Mouse (Mus musculus): ENCODE results near the gene Gorab.

Gorab gene

DNA sequence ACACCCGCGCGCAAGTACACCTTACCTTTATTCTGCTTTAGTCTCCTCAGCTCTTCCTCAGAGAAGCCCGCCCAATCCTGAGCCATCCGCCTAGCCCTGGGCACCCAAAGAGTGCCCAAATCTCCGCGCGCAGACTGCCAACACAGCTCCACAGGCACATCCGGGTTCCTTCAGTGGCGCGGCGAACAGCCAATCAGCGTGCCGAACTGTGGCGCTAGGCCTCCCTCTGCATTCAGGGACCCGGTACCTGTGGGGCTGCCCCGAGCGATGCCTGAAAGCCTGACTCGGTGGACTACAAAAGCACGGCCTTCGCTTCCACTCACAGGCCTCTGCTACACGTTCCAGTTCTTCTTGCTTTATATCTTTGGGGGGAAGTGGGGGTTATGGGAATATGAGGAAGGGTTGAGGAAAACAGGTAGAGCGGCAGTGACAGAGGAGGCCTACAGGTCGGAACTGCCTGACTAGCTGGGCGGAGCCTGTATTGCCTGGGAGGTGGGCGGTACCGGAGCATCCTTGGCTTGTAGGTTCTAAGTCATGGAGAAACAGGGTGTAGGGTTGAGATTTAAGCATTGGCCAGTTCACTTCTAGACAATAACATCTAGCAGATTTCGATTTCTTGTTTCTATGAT is at the start of gene Gorab:
TSS of gene Gorab (minus strand) at position 172 of the 629 bp plus-strand sequence.
- in situ Hi-C loops (cut with MboI; ENCODE audit: unreplicated experiment in 2 of 2): loop anchor here (10.0 to 25.0 kb wide), 3 partner anchors 509 to 859 kb away; partner anchors contain the start of genes Mettl13 (in 1 of the 2) and Scyl3 (in 1 of the 2)

GRCm38 (mm10) chr1:163443832-163444231 is 40.4 kb upstream of the Gorab start:
- in situ Hi-C loops (cut with MboI; ENCODE audit: unreplicated experiment in 2 of 2): no loop called here

DNA sequence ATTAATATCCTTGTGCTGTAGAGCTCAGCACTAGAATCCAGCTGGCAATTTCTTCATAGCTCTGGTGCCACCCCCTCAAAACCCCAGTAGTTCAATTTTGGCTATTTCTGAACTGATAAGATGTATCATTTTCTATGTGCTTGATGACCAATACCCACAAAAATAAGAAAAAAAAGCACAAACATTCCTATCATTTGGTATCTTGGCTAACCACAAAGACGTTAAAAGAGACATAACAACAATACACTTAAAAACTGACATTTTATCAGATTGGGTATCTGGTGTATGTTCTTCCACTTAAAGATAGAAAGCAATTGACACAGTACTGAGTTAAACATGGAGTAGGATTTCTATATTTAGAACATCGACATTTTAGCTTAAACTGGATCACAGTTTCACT is 35.5 kb upstream of the Gorab start:
- in situ Hi-C loops (cut with MboI; ENCODE audit: unreplicated experiment in 2 of 2): no loop called here

DNA sequence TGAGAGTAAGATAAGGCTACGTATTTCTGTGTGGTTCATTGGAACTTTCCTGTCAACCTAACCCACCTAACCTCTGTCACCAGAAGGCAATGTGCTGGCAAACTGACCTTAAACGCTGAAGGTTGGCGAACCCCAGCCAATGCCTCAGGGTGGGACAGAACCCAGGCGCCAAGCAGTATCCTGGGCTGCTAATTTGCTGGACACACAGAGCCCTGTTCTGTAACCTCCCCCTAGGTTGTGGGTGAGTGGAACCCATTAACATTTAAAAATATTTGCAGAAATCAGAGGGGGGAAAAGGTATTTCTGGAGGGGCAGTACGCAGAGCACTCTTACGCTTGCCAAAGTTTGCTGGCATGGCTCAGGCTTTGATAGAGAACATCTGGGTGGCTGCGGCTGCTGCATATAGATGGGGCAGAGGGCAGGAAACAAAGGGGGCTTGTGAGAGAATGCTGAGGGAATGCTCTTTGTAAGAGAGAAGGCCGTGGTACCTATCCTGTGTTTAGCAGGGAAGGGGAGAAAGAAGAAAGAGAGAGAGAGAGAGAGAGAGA is 20.1 kb upstream of the Gorab start:
- in situ Hi-C loops (cut with MboI; ENCODE audit: unreplicated experiment in 2 of 2): loop anchor here in 1 of 2 experiments (25.0 kb wide), 1 partner anchor 489 kb away; no protein-coding TSS in a partner anchor

- in situ Hi-C loops (cut with MboI; ENCODE audit: unreplicated experiment in 2 of 2): loop anchor here in 1 of 2 experiments (25.0 kb wide), 1 partner anchor 495 kb away; no protein-coding TSS in a partner anchor
These were observed 13.7 kb upstream of the Gorab start for GRCm38 (mm10) chr1:163417191-163417590.

GRCm38 (mm10) chr1:163414200-163414599 is 10.7 kb upstream of the Gorab start:
- in situ Hi-C loops (cut with MboI; ENCODE audit: unreplicated experiment in 2 of 2): loop anchor here in 1 of 2 experiments (25.0 kb wide), 1 partner anchor 498 kb away; no protein-coding TSS in a partner anchor

DNA sequence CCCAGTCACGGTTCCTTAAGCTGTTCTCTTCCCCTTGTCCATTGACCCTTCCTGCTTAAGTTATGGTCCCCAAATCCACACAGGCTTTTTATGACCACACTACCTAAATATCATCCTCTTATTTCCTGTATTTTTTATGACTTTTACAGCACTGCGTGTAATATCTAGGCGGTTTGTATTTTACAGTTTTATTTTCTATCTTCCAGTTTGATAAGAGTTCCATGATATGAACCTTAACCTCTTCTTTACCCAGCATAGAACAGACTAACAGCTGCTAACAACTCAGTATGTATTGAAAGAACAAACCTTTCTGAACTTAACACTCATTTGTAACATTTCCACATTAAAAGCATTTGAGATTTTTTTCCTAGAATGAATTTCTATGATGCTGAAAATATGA is 2.7 kb upstream of the Gorab start:
- in situ Hi-C loops (cut with MboI; ENCODE audit: unreplicated experiment in 2 of 2): loop anchor here (10.0 to 25.0 kb wide), 3 partner anchors 506 to 861 kb away; partner anchors contain the start of genes Mettl13 (in 1 of the 2) and Scyl3 (in 1 of the 2)

- in situ Hi-C loops (cut with MboI; ENCODE audit: unreplicated experiment in 2 of 2): no loop called here
These were observed 12.1 kb downstream of the Gorab start for GRCm38 (mm10) chr1:163391321-163391720.

- in situ Hi-C loops (cut with MboI; ENCODE audit: unreplicated experiment in 2 of 2): no loop called here
These were observed 13.4 kb downstream of the Gorab start for GRCm38 (mm10) chr1:163390044-163390443.

DNA sequence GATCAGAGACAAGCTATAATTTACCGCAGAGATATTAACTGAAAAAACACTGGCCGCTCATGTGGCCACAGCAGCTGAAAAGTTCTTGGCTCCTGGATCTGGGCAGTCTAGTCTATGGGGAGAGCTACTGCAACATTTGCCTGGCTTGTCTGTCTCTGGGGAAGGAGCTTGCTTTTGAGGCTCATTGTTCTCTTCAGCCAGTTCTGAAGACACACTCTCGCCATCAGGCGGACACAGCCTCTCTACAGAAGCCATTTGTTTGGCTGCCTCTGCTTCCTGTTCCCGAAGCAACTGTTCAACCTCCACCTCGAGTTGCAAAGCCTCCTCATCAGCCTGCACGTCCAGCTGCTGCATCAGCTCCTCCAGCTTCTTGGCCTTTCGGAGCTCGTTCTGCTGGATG is 17.3 kb downstream of the Gorab start:
- in situ Hi-C loops (cut with MboI; ENCODE audit: unreplicated experiment in 2 of 2): no loop called here

DNA sequence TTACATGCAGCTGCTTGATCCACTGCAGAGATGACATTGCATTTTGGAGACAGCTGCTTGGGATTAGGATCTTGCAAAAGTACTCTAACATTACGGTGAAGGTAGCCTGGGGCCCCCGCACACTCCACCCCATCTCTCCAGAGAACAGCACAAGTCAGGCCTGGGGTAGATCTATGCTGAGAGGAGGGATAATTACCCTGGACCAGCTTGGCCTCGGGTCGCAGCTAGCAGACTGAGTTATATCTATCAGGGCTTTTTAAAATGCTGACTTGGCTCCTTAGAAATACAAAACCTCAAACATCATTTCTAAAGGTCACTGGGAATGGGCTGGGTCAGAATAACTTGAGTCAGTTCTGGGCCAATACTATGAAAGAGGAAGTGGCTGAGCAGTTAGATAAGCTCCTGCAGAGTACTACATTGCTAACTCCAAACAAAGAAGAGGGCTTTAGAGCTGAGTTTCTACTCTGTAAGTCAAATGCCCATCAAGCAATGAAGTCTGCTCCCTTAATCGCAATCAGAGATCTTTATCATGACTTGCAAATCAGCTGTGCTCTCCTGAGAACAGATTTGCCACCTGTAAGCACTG is 19.9 kb downstream of the Gorab start:
- in situ Hi-C loops (cut with MboI; ENCODE audit: unreplicated experiment in 2 of 2): no loop called here

DNA sequence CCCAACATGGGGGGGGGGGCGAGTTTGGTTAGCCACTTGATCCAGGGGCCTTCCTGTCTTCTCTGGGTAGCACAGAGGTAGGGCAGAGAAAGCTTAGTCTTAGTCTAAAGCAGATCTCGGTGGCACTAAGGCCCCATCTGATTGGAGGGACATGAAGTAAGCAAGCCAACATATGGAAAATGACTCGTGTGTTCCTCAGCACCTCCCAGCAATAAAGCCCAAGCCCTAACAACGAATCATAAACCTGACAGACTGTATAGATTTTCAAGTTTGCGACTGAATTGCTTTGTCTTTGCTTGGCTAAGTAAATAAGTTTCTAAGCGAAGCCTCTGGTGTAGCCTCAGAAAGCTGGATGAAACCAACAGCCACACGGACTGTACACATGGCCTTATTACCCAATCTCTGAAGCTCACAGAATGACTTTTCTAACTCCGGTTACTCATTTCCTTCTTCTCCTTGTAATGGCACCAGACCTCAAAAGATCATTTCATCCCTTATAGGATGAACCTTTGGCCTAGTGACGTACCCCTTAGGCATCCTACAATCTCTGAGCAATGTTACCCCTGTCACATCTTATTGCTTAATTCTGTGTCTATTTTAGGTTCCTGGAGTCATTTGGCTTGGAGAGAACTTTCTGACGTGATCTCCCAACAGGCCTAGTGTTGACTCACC is 21.3 kb downstream of the Gorab start:
- in situ Hi-C loops (cut with MboI; ENCODE audit: unreplicated experiment in 2 of 2): no loop called here

DNA sequence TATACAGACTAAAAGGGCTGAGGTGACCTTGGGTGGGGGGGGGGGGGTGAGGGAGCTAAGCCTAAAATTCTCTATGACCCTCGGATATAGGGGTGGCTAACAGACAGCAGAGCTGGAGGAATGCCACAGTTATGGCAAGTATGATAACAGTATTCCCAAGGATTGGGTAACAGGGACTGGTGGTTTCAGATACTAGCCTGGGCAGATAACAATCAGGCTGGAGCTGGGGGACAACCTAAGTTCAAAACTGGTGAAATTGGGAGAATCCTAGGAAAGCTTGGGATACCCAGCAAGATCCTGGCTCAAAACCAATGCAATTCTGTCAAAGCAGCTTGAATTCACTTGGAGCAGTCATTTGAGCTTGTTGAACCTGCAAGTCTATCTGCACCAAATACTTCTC is 22.9 kb downstream of the Gorab start:
- in situ Hi-C loops (cut with MboI; ENCODE audit: unreplicated experiment in 2 of 2): no loop called here

GRCm38 (mm10) chr1:163380072-163380471 is 23.4 kb downstream of the Gorab start:
- in situ Hi-C loops (cut with MboI; ENCODE audit: unreplicated experiment in 2 of 2): no loop called here

GRCm38 (mm10) chr1:163377924-163378323 is 25.5 kb downstream of the Gorab start:
- in situ Hi-C loops (cut with MboI; ENCODE audit: unreplicated experiment in 2 of 2): no loop called here

DNA sequence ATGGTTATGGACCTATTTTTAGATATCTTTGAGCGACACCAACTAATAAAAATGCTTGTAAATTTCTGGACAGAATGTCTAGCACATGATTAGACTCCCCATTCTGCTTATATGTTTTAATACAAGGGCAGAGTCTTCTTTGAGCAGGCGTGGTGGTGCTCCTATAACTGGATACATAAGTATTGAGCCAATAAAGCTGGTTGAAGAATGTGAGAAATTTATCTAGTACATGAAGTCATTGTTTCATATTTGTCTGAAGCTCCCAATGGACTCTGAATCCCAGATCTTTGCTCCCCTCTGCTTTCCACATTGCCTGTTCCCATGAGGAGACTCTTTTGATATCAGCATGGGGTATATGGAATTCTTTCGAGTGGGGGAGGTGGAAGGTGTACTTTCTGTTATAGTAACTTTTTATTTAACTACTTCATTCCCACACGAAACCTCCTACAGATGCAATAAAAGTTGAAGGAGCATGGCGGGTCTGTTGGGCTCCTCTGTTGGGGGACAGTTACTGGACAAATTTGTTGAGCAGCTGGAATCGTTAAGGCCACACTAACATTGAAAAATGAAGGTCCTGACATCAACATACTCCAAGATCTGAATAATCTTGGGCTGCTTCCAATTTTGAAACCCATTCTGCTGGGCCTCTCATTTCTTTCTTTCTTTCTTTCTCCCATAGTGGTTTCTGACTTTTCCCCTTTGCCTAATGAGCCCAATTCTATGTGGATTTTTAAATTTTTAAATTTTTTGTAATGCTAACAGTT is 26.5 kb downstream of the Gorab start:
- in situ Hi-C loops (cut with MboI; ENCODE audit: unreplicated experiment in 2 of 2): no loop called here

DNA sequence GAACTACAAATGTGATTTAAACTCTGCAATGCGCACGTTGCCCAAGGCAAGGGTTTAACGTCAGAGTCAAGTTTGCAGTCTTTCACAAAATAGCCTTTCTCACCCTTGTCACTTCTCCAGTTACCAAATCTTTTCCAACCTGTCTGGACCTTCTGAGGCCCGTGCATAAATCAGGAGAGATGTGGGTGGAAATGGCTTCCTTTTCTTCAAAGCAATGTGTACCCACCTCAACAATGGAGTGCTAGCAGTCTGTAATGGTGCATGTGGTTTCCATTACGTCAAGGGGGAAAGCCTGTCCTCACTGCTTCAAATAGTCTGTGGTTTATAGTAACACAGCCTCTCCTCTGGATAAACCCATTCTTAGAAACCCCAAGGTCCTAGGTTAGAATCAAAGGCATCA is 29.0 kb downstream of the Gorab start:
- in situ Hi-C loops (cut with MboI; ENCODE audit: unreplicated experiment in 2 of 2): no loop called here

DNA sequence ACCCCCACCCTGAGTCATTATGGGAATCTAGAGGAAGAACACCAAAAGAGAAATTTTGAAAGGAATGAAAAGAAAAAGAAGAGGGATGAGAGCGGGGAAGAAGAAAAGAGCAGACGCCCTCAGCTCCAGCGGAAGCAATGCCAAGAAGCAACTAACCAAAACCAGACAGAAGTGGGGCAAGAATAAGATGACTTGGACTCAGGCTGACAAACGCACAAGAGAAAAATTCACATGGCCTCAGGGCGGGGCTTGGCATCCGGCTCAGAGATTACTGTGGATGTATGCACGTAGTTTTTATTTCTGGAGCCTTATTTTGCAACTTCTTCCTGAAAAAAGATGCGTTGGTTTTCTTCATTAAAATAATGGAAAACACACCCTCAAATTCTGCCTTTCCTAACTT is 41.3 kb downstream of the Gorab start:
- in situ Hi-C loops (cut with MboI; ENCODE audit: unreplicated experiment in 2 of 2): no loop called here

DNA sequence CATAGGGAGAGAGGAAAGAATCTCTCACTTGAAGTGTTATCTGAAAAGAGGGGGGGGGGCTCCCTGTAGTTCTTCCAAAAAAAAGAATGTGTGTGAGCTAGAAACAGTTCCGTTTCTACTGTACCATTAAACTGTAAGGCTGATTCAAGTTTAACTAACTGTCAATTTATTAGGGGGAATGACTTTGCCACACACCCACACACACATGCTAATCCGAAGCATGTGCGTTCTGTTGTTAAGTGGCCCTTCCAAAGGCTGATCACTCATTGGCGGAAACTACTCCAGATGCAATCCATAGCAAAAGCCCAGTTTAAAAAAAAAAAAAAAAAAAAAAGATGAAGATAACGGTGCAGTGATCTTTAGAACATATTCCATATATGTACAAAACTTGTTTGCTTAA is 42.1 kb downstream of the Gorab start:
- in situ Hi-C loops (cut with MboI; ENCODE audit: unreplicated experiment in 2 of 2): no loop called here

GRCm38 (mm10) chr1:163360796-163361195 is 42.7 kb downstream of the Gorab start:
- in situ Hi-C loops (cut with MboI; ENCODE audit: unreplicated experiment in 2 of 2): no loop called here

DNA sequence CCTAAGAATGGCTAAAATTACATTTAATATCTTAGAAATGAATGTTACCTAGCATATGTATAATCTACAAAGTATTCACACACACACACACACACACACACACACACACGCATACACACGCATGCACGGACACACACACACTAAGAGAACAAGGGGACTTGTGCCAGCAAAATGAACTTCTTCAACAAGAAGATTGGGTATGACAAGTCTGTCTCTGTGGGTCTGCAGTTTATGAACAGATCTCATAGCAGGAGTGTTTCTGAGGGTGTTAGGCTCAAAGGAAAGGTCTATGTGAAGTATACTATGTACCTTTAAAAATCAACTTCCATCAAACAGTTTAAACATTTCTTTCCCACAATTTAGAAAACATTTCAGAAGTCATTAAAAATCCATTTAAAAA is 43.9 kb downstream of the Gorab start:
- in situ Hi-C loops (cut with MboI; ENCODE audit: unreplicated experiment in 2 of 2): no loop called here
